9 mouse cellular contexts compared by ENCODE assay signal in the genomic region with DNA sequence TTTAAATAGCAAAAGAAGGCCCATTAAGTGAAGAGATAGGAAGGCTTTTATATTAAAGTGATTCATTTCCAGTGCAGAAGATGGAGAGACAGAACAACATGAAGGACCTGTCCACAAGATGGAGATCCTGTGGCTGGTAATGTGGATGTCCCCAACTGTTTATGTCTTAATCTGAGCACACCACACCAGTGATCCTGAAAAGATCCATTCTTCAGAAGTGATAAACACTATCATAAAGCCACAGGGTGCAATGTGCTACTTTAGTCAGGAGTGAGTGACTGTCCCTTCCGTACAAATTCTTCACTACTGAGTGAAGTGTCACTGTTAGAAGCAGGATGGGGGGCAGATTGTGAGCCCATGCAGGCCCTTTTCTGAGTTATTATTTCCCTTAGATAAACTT. TPM values are rescaled to one million over a fixed set of nuclear protein-coding genes. Genes with fewer than 3 reads are reported as not detected.
DNase-seq lines count a peak whose midpoint lies in the region; ATAC-seq lines count a peak whose summit lies in the region.
"Had no signal": no experiment of that assay in that cellular context is flagged by ENCODE, and none has a peak within 500 bp of the region (broad histone marks: within the 10 kb centered on the region; RNA-seq: fewer than 3 reads in every experiment).

No protein-coding gene starts in this region.

- no peak overlapping the region for H3K27ac ChIP-seq in kidney, embryonic 15.5 days
- no peak overlapping the region for H3K27ac ChIP-seq in hindbrain, embryonic 14.5 days
- no peak overlapping the region for H3K27ac ChIP-seq in midbrain, embryonic 11.5 days (ENCODE audit: low read depth, low read length)

- H3K4me1 ChIP-seq in kidney, embryonic 15.5 days, result peaks cover 21% of the 10 kb centered on the region
- peaks cover 14% of the 10 kb centered on the region; the same call in 1 of the 2 replicates for H3K4me1 ChIP-seq in hindbrain, embryonic 14.5 days (replicated peaks; ENCODE audit: control insufficient read depth, insufficient read depth, low read length)
- peaks cover 9% of the 10 kb centered on the region for H3K4me1 ChIP-seq in midbrain, embryonic 11.5 days (ENCODE audit: control insufficient read depth, insufficient read depth, low read length)

- H3K9me3 ChIP-seq in kidney, embryonic 15.5 days (replicated peaks), result no peaks in the 10 kb centered on the region
- H3K9me3 ChIP-seq in hindbrain, embryonic 14.5 days (ENCODE audit: control insufficient read depth, low read length), result no peaks in the 10 kb centered on the region
- H3K9me3 ChIP-seq in midbrain, embryonic 11.5 days (ENCODE audit: control insufficient read depth, low read length), result no peaks in the 10 kb centered on the region

- H3K4me2 ChIP-seq in kidney, embryonic 15.5 days, result peak overlapping the region; percentile 86
- H3K4me2 ChIP-seq in hindbrain, embryonic 14.5 days (replicated peaks), result peak overlapping the region; percentile 86
- peak overlapping the region; percentile 97 for H3K4me2 ChIP-seq in midbrain, embryonic 11.5 days

- peak overlapping the region; percentile 93; the same call in 1 of the 2 replicates for H3K9ac ChIP-seq in kidney, embryonic 15.5 days
- H3K9ac ChIP-seq in hindbrain, embryonic 14.5 days, result peak overlapping the region; percentile 95; the same call in 1 of the 2 replicates
- H3K9ac ChIP-seq in midbrain, embryonic 11.5 days (ENCODE audit: low read length), result no peak overlapping the region; the same call in 1 of the 2 replicates

- DNase-seq in kidney, postnatal 14 days, result no peak
- peak; percentile 65 for DNase-seq in c-Kit-positive CD71-positive TER-119-negative erythroid progenitor cells, embryonic 14.5 days (ENCODE audit: low read depth)
- no peak for DNase-seq in hindbrain, embryonic 14.5 days (ENCODE audit: low spot score)
- DNase-seq in midbrain, embryonic 11.5 days (ENCODE audit: low spot score, missing footprints), result no peak
- no peak for DNase-seq in embryo, embryonic 10 days (ENCODE audit: low spot score)
- no peak for DNase-seq in left cerebral cortex, postnatal 36 days (ENCODE audit: low spot score in 2 of 2)
- DNase-seq in frontal cortex, postnatal 36 days (ENCODE audit: low spot score in 2 of 2), result no peak

- 100% methylated on average over 1 of the region's 1 CpGs for WGBS in kidney, embryonic 15.5 days
- 92% methylated on average over 1 of the region's 1 CpGs for WGBS in hindbrain, embryonic 14.5 days
- WGBS in midbrain, embryonic 11.5 days, result 89% methylated on average over 1 of the region's 1 CpGs

- ATAC-seq in kidney, embryonic 15.5 days (replicated peaks; ENCODE audit: low FRiP score), result no peak
- no peak for ATAC-seq in hindbrain, embryonic 14.5 days (ENCODE audit: low FRiP score)
- no peak for ATAC-seq in midbrain, embryonic 11.5 days (ENCODE audit: low FRiP score)

- H3K4me3 ChIP-seq in kidney, embryonic 15.5 days (replicated peaks), result peak overlapping the region; percentile 81
- H3K4me3 ChIP-seq in hindbrain, embryonic 14.5 days (replicated peaks; ENCODE audit: low read length), result peak overlapping the region; percentile 96
- no peak overlapping the region for H3K4me3 ChIP-seq in midbrain, embryonic 11.5 days (ENCODE audit: low read depth, low read length)

- intact Hi-C loops in left cerebral cortex, postnatal 36 days (cut with DNase I), result no loop called here

- no peaks in the 10 kb centered on the region for H3K27me3 ChIP-seq in kidney, embryonic 15.5 days
- no peaks in the 10 kb centered on the region for H3K27me3 ChIP-seq in hindbrain, embryonic 14.5 days (ENCODE audit: control insufficient read depth, insufficient read depth, low read length)
- no peaks in the 10 kb centered on the region for H3K27me3 ChIP-seq in midbrain, embryonic 11.5 days (ENCODE audit: control insufficient read depth, insufficient read depth, low read length)

- H3K36me3 ChIP-seq in kidney, embryonic 15.5 days, result peaks cover 29% of the 10 kb centered on the region
- peaks cover 11% of the 10 kb centered on the region for H3K36me3 ChIP-seq in hindbrain, embryonic 14.5 days (replicated peaks; ENCODE audit: control insufficient read depth, insufficient read depth)
- H3K36me3 ChIP-seq in midbrain, embryonic 11.5 days (ENCODE audit: control insufficient read depth, insufficient read depth, low read length), result no peaks in the 10 kb centered on the region

RNA-seq across cellular contexts. Expression of a gene that starts 1.5 kb away (rescaled TPM):
- polyA plus RNA-seq in kidney, embryonic 15.5 days (2015; fragmentation: Nextera tagmentation; extraction: Ambion mirVana), result 9.6 and 10.4 TPM in 2 replicates
- polyA plus RNA-seq in hindbrain, embryonic 14.5 days (2014; fragmentation: Nextera tagmentation; extraction: Ambion mirVana), result 19.9 and 23.6 TPM in 2 replicates
- polyA plus RNA-seq in midbrain, embryonic 11.5 days (2014; fragmentation: Nextera tagmentation; extraction: Ambion mirVana), result 18.0 and 18.1 TPM in 2 replicates
- 10 to 100 TPM; 49.6 to 52.6 TPM for total RNA-seq in left cerebral cortex, postnatal 36 days (2021)

RNA-seq across cellular contexts. Expression of a gene that starts 21.9 kb away (rescaled TPM):
- polyA plus RNA-seq in kidney, embryonic 15.5 days (2015; fragmentation: Nextera tagmentation; extraction: Ambion mirVana), result 63.4 and 64.8 TPM in 2 replicates
- polyA plus RNA-seq in hindbrain, embryonic 14.5 days (2014; fragmentation: Nextera tagmentation; extraction: Ambion mirVana), result 43.2 and 47.7 TPM in 2 replicates
- polyA plus RNA-seq in midbrain, embryonic 11.5 days (2014; fragmentation: Nextera tagmentation; extraction: Ambion mirVana), result 72.9 and 83.6 TPM in 2 replicates
- 10 to 100 TPM; 44.0 to 53.0 TPM for total RNA-seq in left cerebral cortex, postnatal 36 days (2021)

RNA-seq across cellular contexts. Expression of a gene that starts 40.6 kb away (rescaled TPM):
- polyA plus RNA-seq in kidney, embryonic 15.5 days (2015; fragmentation: Nextera tagmentation; extraction: Ambion mirVana), result 89.0 and 93.6 TPM in 2 replicates
- polyA plus RNA-seq in hindbrain, embryonic 14.5 days (2014; fragmentation: Nextera tagmentation; extraction: Ambion mirVana), result 82.9 and 92.1 TPM in 2 replicates
- 98.3 and 99.8 TPM in 2 replicates for polyA plus RNA-seq in midbrain, embryonic 11.5 days (2014; fragmentation: Nextera tagmentation; extraction: Ambion mirVana)
- 10 to 100 TPM; 56.0 to 59.6 TPM for total RNA-seq in left cerebral cortex, postnatal 36 days (2021)

RNA-seq across cellular contexts. Expression of a gene that starts 42.5 kb away (rescaled TPM):
- not detected in 2 replicates for polyA plus RNA-seq in kidney, embryonic 15.5 days (2015; fragmentation: Nextera tagmentation; extraction: Ambion mirVana)
- polyA plus RNA-seq in hindbrain, embryonic 14.5 days (2014; fragmentation: Nextera tagmentation; extraction: Ambion mirVana), result not detected in 2 replicates
- not detected in 2 replicates for polyA plus RNA-seq in midbrain, embryonic 11.5 days (2014; fragmentation: Nextera tagmentation; extraction: Ambion mirVana)
- not detected for total RNA-seq in left cerebral cortex, postnatal 36 days (2021)
- total RNA-seq: common myeloid progenitor, adult 5-6 weeks had no signal

RNA-seq across cellular contexts. Expression of a gene that starts 50.4 kb away (rescaled TPM):
- 51.7 and 68.7 TPM in 2 replicates for polyA plus RNA-seq in kidney, embryonic 15.5 days (2015; fragmentation: Nextera tagmentation; extraction: Ambion mirVana)
- 2.7 and 2.9 TPM in 2 replicates for polyA plus RNA-seq in hindbrain, embryonic 14.5 days (2014; fragmentation: Nextera tagmentation; extraction: Ambion mirVana)
- polyA plus RNA-seq in midbrain, embryonic 11.5 days (2014; fragmentation: Nextera tagmentation; extraction: Ambion mirVana), result 2.5 and 4.1 TPM in 2 replicates
- 1 to 10 TPM; 1.1 to 5.3 TPM for total RNA-seq in left cerebral cortex, postnatal 36 days (2021)
